Mouse (Mus musculus): ENCODE measurements around the gene Olfr1360.

DNA sequence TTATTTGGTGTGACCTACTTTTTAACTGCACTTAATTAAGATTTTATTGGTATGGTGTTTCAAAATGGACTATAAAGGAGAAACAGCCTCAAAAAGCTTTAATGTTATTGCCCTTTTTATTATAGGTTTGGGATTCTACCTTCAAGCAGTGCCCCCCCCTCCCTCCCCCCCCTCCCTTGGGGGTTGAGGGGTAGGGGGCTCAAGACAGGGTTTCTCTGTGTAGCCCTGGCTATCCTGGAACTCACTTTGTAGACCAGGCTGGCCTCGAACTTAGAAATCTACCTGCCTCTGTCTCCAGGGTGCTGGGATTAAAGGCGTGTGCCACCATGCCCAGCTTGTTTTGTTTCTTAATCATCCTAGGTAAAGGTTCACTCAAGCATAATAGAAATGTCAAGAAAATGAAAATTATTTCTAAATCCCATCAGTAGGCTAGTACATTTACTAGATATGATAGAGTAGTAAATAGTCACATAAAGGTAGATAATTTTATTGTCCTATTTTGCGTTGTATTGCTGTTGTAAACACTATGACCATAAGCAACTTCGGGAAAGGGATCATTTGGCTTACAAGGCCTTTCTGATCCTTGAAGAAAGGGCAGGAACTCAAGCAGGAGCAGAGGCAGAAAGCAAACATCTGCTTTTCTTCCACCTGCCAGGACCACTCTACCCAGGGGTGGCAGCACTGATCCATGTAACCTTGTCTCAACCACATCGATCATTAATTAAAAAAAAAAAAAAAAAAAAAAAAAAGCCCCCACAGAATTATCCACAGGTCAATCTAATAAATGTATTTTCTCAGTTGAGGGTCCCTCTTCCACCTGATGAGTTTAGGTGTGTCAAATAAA, 46.0 kb upstream of the Olfr1360 start:
- TF ChIP-seq CTCF (IDR thresholded peaks at IDR 0.05; ENCODE audit: low read depth) = peak; percentile 36
- no peak for TF ChIP-seq EP300 (IDR thresholded peaks at IDR 0.05; ENCODE audit: low read depth)

All from liver, postnatal 0 days (tissue).